Mouse (Mus musculus) stomach, postnatal 0 days (tissue): ENCODE measurements around the gene AC134908.4.

ENCODE experiments used
- CTCF ChIP-seq: IDR thresholded peaks from 2 replicates; pipeline ENCODE4 v1.5.1; 2016; ENCODE audit warnings: antibody characterized with exemption, low read depth, mild to moderate bottlenecking, moderate library complexity
- EP300 ChIP-seq: optimal IDR thresholded peaks from 2 replicates; pipeline ENCODE3; 2016; ENCODE audit warnings: antibody characterized with exemption

DNA sequence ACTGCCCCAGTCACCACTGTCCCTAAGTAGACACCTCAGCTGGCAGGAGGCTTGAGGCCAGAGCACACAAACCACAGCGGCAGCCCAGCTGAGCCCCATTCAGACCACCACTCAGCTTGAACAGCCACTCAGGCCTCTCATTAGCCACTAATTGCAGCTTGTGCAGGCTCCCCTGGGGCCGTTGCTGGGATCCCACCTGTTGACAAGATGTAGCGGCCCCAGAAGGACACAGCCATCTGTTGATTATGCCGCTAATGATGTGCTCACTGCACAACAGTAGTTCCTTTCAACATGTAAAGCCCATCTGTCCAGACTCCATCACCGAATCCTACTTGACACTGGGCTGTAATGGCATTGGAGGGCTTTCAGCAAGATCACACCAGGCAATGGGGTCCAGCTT, 29.6 kb downstream of the AC134908.4 start:
- TF ChIP-seq CTCF (no peak), EP300 (no peak)
